Mouse (Mus musculus): Measurements from ENCODE around the gene Cyp4f15. TPM values are rescaled to one million over a fixed set of nuclear protein-coding genes. Genes with fewer than 3 reads are reported as not detected.

The Cyp4f15 gene
- polyA plus RNA-seq, 3 experiments from 2014 or later = not detected

Other genes with a start within 250 kb of the Cyp4f15 start
- gene Cyp4f39, start 232.9 kb upstream of the Cyp4f15 start, polyA plus RNA-seq (2017; shearing (Covaris generic)) = under 1 TPM in 2 of 3 experiments, not detected in 1; 0.31 to 0.58 TPM
- 10 to 100 TPM; 10.3 to 11.9 (median 10.8) TPM for gene Cyp4f17, start 179.6 kb upstream of the Cyp4f15 start, polyA plus RNA-seq (2017; shearing (Covaris generic))
- gene Cyp4f16, start 149.1 kb upstream of the Cyp4f15 start, polyA plus RNA-seq (2017; shearing (Covaris generic)) = 10 to 100 TPM; 10.0 to 18.3 (median 17.0) TPM
- not detected for gene Cyp4f37, start 64.3 kb upstream of the Cyp4f15 start, polyA plus RNA-seq (2017; shearing (Covaris generic))
- gene Cyp4f40, start 26.7 kb upstream of the Cyp4f15 start, polyA plus RNA-seq (2017; shearing (Covaris generic)) = not detected
- gene Zfp871, start 102.7 kb downstream of the Cyp4f15 start, polyA plus RNA-seq (2017; shearing (Covaris generic)) = 10 to 100 TPM; 36.0 to 59.7 (median 40.2) TPM
- gene Zfp811, start 124.3 kb downstream of the Cyp4f15 start, polyA plus RNA-seq (2017; shearing (Covaris generic)) = under 1 TPM in 2 of 3 experiments, not detected in 1; 0.52 to 0.62 TPM
- gene Zfp799, start 144.6 kb downstream of the Cyp4f15 start, polyA plus RNA-seq (2017; shearing (Covaris generic)) = 1 to 10 TPM; 5.2 to 8.0 (median 7.6) TPM
- 10 to 100 TPM in 2 of 3 experiments, 1 to 10 TPM in 1; 9.1 to 12.9 (median 10.7) TPM for gene Zfp870, start 206.0 kb downstream of the Cyp4f15 start, polyA plus RNA-seq (2017; shearing (Covaris generic))
- gene Cyp4f14, start 231.7 kb downstream of the Cyp4f15 start, polyA plus RNA-seq (2017; shearing (Covaris generic)) = not detected

Measured in inflammation-experienced regulatory T-cells, adult 6 months (primary cell).